Mouse (Mus musculus): ENCODE results near the gene Slc38a7. TPM values are rescaled to one million over a fixed set of nuclear protein-coding genes. Genes with fewer than 3 reads are reported as not detected.
A peak's percentile ranks its signal among the peaks of the same experiment; 100 is the strongest.
"Not testable (repeated sequence)": the region's sequence is repeated elsewhere in the genome, so short reads cannot be mapped to it uniquely, and the experiment has no call there.

The Slc38a7 gene
- total RNA-seq (2015) (8.0 and 10.0 TPM in 2 replicates), total RNA-seq (2017) (9.1 and 11.7 TPM in 2 replicates)

DNA sequence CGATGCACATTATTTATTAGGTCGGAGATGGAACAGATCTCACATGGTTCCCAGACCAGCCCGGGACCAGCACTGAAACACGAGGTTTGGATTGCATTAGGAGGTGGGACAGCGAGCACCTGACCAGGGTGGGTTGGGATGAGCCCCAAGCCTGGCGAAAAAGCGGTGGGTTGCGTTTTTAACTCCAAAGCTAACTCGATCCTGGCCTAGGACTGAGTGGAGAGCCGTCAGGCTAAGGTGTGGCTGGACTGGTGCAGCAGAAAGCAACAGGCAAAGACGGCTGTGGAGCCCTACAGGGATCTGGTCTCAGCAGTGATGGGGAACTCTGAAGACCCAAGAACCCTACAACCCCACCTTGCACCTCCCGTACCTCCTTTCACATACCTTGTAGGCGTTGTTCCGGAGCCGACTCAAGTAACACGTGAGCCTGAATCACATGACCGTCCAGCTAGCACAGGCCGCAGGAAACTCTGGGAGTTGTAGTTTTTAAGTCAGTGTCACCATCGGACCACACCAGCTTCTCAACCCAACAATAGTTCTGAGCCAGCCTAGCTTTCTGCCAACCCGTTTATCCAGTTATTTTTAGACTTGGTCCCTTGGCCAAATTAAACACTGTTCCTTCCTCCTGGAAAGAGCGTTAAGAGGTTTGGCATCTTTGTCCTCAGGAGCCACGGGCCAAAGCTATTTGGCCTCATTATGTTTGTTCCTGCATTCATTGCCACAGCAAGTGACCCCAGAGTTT lies at the start of gene Slc38a7:
TSS of gene Slc38a7 (minus strand) at position 438 of the 742 bp plus-strand sequence.
- ATAC-seq (ENCODE audit: poor library complexity, severe bottlenecking) = peak; percentile 90

DNA sequence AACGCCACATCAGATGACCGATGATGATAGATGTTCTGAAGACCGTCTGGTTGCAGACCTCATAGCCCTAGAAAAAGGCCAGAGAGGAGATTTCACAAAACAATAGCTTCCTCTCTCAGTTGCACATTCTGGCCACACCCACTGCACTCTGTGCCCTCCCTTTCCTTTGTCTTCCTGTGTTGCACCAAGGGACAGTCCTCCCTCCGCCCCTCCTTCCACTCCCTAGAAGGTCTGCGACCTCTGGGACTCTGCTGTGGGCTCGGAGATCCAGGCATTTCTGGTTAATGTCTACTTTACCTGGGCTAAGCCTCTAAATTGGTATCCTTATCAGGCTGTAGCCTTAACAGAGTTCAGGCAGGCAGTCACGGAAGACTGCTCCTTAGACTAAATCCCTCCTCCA lies 48.5 kb upstream of the Slc38a7 start:
- peak; percentile 95 for ATAC-seq (ENCODE audit: poor library complexity, severe bottlenecking)

DNA sequence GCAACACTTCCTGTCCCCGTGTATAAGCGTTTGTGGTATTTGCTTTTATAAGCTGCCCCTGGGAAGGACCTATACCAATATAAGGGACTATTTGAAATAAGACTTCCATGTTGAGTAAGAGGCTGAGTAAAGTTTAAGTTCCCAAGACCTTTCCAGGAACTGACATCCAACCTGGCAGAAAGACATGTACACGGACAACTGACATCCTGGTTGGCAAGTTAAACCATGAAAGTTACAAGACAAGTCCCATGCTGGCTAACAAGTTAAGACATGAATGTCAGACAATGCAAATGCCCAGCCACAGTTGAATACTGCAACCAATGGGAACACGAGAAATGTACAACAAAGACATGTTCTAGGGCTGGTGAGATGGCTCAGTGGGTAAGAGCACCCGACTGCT lies 40.4 kb upstream of the Slc38a7 start:
- ATAC-seq (ENCODE audit: poor library complexity, severe bottlenecking) = no peak

DNA sequence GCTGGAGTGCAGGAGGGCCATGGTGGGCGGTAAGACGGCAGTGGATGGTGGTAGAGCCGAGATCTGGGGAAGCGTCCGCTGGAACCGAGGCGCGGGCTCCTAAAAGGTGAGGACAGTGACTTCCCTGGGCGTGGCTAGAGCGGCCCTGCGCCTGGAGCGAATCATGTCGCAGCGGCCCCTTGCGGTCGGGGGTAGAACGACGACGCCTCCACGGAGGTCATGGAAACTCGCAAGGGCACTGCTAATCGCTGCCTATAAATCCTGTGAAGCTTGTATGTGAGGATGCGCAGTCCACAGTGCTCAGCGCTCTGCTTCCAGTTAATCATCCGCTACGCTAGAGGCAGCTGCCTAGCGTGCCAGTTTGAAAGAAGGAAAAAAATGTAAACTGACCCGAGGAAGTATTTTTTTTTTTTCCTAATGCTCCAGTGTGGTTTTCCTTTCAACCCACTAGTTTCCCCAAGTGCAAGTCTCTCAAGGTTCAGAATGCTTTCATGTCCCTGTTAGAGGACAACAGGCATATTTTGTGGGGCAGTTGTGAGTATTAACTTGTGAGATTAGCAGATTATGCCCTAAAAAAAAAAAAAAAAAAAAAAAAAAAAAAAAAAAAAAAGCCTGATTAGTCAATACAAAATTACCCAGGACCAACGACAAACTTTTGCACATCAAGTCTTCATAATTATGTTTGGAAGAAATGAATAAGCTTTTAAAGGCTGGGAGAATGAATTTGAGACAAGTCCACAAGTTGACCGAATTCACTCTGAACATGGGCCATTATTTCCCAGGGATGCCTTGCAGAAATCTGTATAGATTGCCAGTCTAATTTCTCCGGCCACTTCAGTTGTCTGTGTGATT lies 35.2 kb upstream of the Slc38a7 start, which contains the start of gene Got2:
TSS of gene Got2 (minus strand) at position 263 of the 852 bp plus-strand sequence.
- ATAC-seq (ENCODE audit: poor library complexity, severe bottlenecking) = peak; percentile 92

DNA sequence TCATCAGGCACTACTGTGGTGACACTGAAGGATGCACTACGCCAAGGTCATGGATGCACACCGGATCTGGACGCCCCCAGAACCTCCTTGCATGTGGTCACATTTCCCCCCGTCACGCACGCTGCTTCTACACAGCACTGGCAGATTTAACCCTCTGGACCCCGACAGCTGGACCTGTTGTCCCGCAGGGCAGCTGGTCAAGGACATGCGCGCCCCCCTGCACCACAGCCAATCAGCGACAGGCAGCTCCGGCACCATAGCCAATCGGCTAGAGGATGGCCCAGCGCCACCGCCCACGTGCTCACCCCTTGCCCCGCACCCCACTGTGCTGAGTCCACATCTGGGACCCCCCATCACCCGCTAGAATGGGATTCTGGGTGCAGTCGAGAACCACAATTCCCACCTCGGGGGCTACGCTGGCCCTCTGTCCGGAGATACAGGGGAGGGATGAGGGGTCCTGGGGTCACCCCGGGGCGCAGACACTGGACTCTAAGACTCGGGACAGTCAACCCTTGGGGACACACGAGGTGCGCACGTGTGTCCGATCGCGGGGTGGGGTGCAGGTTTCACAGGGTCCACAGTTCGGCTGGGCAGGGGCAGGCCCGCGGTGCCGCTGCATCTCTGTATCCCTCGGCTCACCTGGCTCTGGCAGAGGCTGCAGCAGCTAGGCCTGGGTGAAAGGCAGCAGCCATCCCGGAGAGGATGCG lies 34.4 kb upstream of the Slc38a7 start:
- peak; percentile 69 for ATAC-seq (ENCODE audit: poor library complexity, severe bottlenecking)

DNA sequence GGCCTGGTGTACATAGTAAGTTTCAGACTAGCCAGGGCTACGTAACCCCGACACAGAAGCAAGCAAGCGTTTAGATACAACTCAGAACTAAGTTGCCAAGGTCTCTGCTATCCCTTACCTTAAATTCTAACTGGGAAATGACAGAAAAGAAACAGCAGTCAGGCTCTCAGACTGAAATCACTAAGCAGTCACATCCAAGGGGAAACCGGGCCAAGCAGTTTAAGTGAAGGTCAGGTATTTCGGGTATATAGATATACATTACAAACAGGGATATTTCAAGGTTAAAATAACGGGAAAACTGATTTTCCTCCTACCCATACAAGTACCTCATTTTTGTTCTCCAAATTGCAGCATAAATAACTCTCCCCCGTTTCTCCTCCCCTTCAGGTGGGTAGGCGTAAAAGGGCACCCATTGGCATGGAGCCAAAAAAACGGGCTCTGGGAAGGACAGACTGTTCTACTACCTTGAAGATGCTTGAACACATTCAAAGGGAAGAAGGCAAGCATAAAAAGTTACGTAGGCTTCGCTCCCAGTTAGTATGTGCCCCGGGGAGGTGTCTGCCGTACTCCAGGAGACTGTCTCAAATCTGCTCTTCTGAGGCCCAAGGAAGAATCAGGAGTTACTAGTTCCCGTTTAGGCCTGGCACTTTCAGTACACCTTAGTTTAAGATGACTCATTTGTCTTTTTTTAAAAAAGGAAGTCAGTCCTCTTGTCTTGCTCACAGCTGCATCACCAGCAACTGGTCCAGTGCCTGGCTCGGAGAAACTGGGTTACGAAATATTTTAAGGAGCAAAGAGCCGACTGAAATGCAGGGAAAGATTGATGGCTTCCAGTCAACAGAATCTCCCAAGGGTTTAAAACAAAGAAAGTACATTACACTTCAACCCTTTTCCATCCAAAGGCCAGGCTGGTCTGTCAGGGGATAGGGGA lies 33.6 kb upstream of the Slc38a7 start:
- ATAC-seq (ENCODE audit: poor library complexity, severe bottlenecking) = peak; percentile 70

DNA sequence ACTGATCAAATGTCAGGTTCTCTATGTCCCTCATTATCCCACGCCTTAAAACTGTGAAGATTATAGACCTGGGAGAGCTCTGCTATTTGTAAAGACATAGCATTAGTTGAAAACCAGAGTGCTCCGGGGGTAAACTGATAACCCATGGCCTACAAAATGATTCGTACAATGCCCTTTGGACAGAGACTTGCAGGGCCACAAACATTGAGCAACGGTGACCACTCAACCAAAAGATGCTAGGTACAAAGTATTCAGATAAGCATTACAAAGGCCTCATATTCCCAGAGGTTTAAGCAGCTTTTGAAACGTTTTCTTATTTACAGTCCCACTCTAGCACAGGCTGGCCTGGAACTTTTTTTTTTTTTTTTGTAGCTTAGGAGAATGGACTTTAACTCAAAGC lies 32.6 kb upstream of the Slc38a7 start:
- no peak for ATAC-seq (ENCODE audit: poor library complexity, severe bottlenecking)

DNA sequence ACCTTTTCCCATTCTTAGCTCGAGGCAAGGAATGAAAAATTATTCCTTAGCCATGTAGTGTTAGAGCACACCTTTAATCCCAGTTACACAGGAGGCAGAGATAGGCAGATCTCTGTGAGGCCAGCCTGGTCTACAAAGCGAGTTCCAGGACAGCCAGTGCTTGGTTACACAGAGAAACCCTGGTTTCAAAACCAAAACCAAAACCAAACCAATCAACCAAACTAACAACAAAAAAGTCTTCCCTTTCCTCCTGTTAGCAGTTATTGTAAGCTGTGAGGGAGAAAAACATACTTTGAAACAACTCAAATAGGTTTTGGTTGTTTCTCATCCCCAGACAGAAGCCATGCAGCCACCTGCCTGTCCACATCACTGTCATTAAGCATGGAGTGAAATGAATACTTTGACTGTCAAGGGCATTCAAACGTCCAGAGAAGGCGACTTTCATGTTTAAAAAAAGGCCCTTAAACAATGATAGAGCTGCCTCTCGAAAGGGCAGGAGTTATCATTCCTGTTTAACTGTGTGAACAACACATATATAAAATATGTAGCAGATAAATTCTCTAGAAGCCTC lies 32.0 kb upstream of the Slc38a7 start:
- no peak for ATAC-seq (ENCODE audit: poor library complexity, severe bottlenecking)

DNA sequence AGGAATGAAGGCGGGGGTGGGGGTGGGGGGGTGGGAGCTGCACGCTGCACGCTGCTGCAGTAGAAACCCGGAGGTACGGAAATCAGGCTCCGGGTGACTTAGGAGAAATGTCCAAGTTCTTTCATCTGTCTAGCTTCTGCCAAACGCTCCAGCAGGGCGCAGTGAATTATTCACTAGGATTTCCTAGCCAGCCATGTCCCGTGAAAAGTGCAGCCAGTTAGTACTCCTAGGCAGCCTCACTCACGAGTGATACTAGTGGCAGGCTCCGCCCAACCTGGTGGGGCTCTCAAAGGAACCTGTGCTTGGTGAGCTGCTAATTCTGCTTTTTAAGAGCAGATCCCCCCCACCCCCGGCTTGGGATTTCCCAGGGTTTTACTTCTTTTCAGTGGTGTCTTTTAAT lies 31.2 kb upstream of the Slc38a7 start:
- no peak for ATAC-seq (ENCODE audit: poor library complexity, severe bottlenecking)

DNA sequence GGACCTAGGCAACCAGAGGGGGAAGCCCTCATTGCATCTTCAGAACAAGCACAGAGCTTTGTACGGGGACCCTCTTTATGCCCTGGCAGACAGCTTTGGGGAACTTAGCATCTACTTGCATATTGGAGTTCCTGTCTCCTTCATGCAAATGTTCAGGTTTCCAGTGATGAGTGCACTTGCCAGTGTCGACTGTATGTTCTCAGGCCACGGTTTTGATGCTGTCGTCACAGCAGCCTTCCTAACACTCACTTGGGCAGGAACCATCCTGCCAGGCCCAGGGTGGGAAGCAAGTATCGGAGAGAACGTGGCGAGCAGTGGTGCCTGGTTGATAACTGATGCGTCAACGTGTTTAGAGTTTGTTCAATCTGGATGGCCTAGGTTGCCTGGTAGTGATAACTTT lies 28.9 kb upstream of the Slc38a7 start:
- no peak for ATAC-seq (ENCODE audit: poor library complexity, severe bottlenecking)

DNA sequence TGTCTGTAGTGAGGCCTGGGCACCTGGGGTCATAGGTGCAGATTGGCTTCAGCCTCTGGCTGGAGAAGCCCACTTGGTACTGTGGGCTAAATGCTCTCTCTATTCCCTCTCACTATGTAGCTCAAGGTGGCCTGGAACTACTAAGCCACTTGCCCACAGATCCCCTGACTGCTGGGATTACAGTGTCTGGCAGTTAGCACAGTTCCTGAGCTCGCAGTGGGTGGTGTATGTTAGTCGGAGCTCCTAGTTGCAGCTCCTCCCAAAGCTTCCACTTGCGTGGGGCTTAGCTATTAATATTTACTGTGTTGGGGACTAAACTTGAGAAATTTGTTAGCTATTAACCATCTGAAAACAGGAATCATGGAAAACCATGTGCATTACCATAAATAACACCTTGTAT lies 28.2 kb upstream of the Slc38a7 start:
- no peak for ATAC-seq (ENCODE audit: poor library complexity, severe bottlenecking)

DNA sequence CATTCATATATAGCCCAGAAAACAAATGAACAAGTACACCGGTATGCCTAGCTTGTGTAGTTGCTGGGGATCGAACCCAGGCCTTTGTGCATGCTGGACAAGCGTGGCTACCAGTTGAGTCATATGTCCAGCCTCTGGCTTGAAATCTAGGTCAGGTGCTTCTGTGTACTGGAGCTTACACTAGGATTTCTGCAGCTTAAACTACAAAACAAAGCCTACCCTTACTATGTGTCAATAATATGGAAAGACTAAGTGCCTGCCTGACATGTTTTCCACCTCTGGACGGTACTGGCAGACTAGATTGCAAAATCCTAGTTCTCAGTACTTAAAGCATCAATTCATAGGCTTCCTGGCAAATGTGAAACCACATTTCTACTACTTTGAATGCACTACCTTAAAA lies 26.5 kb upstream of the Slc38a7 start:
- ATAC-seq (ENCODE audit: poor library complexity, severe bottlenecking) = no peak

DNA sequence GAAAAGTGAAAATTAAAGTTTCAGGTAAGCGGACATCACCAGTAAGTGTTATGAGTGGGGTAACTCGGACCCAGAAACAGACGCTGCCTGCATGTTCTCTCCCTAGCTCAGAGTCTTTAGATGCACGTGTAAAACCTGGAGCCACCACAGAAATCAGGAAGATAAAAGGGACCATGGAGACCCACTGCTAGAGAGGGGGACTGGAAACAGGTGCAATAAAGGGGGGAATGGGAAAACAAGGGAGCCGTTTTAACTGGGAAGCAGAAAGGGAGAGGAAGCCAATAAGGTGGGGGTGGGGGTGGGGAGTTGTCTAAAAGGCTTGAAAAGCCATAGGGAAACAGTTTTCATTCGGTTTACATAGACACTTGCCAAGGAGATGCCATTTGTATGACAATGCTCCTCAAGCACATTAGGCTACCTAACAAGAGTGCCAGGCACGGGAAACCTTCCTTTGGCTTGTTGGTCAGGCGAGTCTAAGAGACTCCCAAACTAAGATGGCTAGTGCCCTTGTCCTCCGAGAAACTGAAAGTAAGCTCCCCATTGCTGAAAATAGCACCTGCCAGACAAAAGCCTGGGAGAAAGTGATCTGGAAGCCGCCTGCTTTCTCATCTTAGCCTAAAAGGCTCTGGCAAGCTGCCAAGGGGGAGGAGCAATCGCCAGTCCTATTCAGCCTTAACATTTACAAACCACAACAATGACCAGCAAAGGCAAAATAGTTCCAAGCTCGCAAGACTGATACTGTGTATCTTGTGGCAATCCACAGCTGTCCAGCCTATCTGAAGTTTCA lies 25.0 kb upstream of the Slc38a7 start:
- ATAC-seq (ENCODE audit: poor library complexity, severe bottlenecking) = 0 out of 2 replicates have a peak, but pooled peaks have one; percentile 18

DNA sequence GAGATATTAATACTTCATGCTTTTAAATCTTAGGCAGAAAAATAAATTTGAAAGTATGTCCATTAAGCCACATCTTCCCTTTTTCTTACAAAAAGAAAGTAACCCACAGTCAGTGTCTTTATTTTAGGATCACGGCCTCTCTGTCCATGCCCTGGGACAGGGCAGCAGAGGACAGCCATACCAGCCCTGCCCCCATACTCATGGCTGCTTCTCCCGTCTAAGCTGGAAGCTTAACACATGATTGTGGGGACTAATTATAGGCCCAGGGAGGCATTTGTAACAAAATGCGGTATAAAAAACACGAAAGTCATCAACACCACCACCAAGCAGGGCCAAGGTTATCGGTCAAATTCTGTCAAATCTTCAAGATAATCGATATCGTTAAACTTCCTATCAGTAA lies 21.9 kb upstream of the Slc38a7 start:
- no peak for ATAC-seq (ENCODE audit: poor library complexity, severe bottlenecking)

DNA sequence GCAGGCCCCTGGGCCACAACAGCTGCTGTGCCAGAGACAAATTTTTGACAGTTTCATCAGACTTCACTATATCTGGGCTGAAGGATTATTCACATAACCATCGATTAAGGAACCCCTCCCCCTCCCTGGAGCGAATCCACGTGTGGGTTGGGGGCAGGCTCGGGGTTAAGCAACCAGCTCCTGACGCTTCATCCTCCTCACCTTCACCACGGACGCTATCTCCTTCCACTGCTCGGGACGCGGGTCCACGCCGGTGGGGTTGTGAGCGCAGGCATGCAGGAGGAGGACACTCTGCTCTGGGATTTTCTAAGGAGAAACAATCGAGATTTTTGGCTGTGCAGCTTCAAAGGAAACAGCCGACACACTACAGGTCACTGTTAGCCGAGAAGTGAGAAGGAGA lies 18.4 kb upstream of the Slc38a7 start:
- no peak for ATAC-seq (ENCODE audit: poor library complexity, severe bottlenecking)

DNA sequence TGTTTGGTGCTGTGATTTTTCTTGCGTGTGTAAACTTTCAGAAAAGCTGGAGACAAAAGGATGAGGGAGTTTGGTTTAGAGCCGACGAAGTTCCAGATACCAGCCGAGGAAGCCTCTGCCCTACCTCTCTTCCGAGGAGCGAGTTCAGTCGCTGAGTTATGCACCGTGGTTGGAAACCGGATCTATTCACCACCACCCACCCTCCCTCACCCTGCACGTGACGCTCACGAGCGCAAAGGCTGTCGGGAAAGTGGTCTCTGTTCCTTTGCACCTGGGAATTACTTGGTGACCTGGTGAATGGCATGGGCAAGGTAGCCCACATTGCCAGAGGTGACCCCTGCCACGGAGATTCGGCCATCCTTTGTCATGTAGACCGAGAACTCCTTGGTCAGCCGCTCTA lies 11.5 kb upstream of the Slc38a7 start:
- not testable (repeated sequence) for ATAC-seq (ENCODE audit: poor library complexity, severe bottlenecking)

DNA sequence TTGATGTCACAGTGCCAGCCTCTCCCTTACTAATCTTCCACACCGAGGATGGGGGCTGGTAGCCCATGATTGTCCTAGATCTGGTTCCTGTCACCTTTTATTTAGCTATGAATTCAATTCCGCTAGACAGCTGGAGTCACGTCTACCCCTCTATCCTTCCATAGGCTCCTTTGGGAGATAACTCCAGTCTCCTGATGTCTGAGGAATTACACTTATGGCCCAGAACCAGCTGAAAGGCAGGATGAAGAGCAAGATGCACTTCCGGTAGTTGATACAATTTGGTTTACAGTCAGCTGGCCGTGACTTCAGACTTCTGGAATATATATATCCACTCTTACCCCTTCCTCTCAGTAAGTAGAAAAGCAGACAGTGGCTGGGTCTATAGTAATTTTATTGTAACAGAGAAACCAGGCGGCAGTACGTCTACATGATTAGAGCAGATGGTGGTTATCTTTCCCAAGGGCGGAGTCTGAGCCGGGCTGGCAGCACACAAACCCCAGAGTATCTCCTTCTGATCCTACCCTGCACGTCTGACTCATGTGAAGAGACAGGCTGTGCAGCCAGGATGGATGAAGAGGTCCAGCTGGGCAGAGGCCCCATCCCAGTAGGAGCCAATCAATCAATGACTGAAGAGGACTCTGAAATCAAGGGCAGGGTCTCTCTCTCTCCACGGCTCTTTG lies 10.6 kb upstream of the Slc38a7 start:
- not testable (repeated sequence) for ATAC-seq (ENCODE audit: poor library complexity, severe bottlenecking)

DNA sequence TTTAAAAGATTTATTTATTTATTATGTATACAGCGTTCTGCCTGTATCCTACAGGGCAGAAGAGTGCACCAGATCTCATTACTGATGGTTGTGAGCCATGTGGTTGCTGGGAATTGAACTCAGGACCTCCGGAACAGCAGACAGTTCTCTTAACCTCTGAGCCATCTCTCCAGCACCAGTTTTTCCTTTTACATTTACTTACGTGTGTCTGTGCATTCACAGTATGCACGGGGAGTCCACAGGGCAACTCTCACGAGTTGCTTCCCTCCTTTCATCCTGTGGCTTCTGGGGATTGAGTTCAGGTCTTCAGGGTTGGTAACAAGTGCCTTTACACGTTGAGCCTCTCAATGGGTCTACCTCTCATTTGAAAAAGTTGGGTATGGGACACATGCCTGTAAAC lies 835 bp upstream of the Slc38a7 start:
- ATAC-seq (ENCODE audit: poor library complexity, severe bottlenecking) = no peak

DNA sequence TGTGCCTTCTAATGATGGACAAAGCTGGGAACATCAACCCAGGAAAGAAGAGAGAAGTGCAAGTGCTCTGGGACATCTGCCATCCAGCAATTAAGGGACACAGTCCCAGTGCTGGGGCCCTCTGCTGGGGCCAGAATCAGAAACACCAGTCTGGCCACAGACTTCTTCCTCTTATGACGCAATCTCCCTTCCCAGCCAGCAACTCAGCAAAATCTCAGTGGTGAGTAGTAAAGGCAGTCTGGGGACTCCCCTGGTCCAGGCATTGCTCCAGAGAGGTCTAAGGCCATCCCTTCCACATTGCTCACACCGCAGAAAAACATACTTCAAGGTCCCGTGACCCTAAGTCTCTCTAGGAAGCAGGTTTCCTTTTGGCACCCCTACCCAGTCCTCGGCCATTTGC lies 1.0 kb downstream of the Slc38a7 start:
- ATAC-seq (ENCODE audit: poor library complexity, severe bottlenecking) = peak; percentile 92
